Mouse (Mus musculus): ENCODE data around the gene F5.

The F5 gene

GRCm38 (mm10) chr1:164260171-164261028 is 108.8 kb downstream of the F5 start:
- TF ChIP-seq CTCF (conservative IDR thresholded peaks at IDR 0.05; ENCODE audit: low read length) (no peak), POU5F1 (IDR thresholded peaks at IDR 0.05; ENCODE audit: borderline replicate concordance, low read length) (no peak), NANOG (IDR thresholded peaks at IDR 0.05; ENCODE audit: borderline replicate concordance, low read length) (no peak)
- no peaks in the 10 kb centered on the region for H3K27me3 ChIP-seq (ENCODE audit: insufficient read depth, low read length)
- H3K4me1 ChIP-seq (replicated peaks; ENCODE audit: low read depth, low read length) = no peaks in the 10 kb centered on the region; the same call in 1 of the 2 replicates
- H3K9me3 ChIP-seq (ENCODE audit: low read length) = no peaks in the 10 kb centered on the region
- H3K4me3 ChIP-seq (replicated peaks; ENCODE audit: low read length) = peak overlapping the region; percentile 43; the same call in 1 of the 2 replicates
- peaks cover 93% of the 10 kb centered on the region for H3K36me3 ChIP-seq (ENCODE audit: insufficient read depth, low read length)

DNA sequence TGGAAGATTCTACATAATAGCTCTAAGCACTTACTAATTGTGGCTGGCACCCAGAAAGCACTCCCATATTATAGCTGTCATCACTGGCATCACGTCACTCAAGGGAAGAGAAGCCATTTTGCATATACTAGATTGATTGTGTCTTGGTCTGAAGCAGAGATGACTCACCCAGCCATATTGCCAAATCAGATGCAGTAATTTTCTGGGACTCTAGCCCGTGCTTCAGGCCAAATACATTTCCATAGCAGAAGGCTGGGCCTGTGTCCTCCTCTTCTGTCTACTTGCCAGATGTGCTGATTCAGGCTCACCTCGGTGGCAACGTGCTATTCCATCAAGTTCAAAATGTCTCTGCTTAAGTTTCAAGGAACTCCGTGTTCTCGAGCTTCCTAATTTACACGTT is 109.9 kb downstream of the F5 start:
- no peak for TF ChIP-seq POU5F1 (IDR thresholded peaks at IDR 0.05; ENCODE audit: borderline replicate concordance, low read length)
- TF ChIP-seq NANOG (IDR thresholded peaks at IDR 0.05; ENCODE audit: borderline replicate concordance, low read length) = no peak
- TF ChIP-seq CTCF (conservative IDR thresholded peaks at IDR 0.05; ENCODE audit: low read length) = no peak
- H3K36me3 ChIP-seq (ENCODE audit: insufficient read depth, low read length) = peaks cover 94% of the 10 kb centered on the region
- H3K27me3 ChIP-seq (ENCODE audit: insufficient read depth, low read length) = no peaks in the 10 kb centered on the region
- H3K4me1 ChIP-seq (replicated peaks; ENCODE audit: low read depth, low read length) = no peaks in the 10 kb centered on the region; the same call in 1 of the 2 replicates
- no peak overlapping the region for H3K4me3 ChIP-seq (replicated peaks; ENCODE audit: low read length)
- H3K9me3 ChIP-seq (ENCODE audit: low read length) = peaks cover 8% of the 10 kb centered on the region

Measured in E14TG2a.4 (cell line).